Mouse (Mus musculus) liver, adult 2 months (tissue): ENCODE results near the gene Usp7. TPM values are rescaled to one million over a fixed set of nuclear protein-coding genes. Genes with fewer than 3 reads are reported as not detected.

Source experiments
- DNase-seq: peaks from one replicate; pipeline ENCODE4 v3.0.0-alpha.2; 2011; ENCODE audit warnings: low read depth, low spot score; ENCODE audit errors: extremely low read depth
- H3K27ac ChIP-seq: fragments of 200-500 bp; replicated peaks from 2 replicates; pipeline ENCODE4 v1.5.1; 2012; ENCODE audit warnings: low read depth, mild to moderate bottlenecking, control low read depth, inconsistent platforms, low read length; ENCODE audit not compliant: insufficient read depth
- H3K27me3 ChIP-seq: fragments of 200-500 bp; 2 replicates; pipeline ENCODE4 v1.6.1; 2012; ENCODE audit warnings: mild to moderate bottlenecking, moderate library complexity, low read length, inconsistent platforms; ENCODE audit not compliant: control insufficient read depth, insufficient read depth
- H3K36me3 ChIP-seq: fragments of 200-500 bp; 2 replicates; pipeline ENCODE4 v1.6.1; 2012; ENCODE audit warnings: low read length, inconsistent platforms; ENCODE audit not compliant: control insufficient read depth, insufficient read depth
- H3K4me1 ChIP-seq: fragments of 200-500 bp; 2 replicates; pipeline ENCODE4 v1.6.1; 2011; ENCODE audit warnings: low read length; ENCODE audit not compliant: control insufficient read depth, insufficient read depth
- H3K4me3 ChIP-seq: fragments of 200-500 bp; 2 replicates; pipeline ENCODE4 v1.5.1; 2011; ENCODE audit warnings: low read depth, mild to moderate bottlenecking, control low read depth, low read length, moderate library complexity; ENCODE audit not compliant: insufficient read depth
- H3K79me2 ChIP-seq: fragments of 200-500 bp; 2 replicates; pipeline ENCODE4 v1.6.1; 2012; ENCODE audit warnings: inconsistent platforms, mild to moderate bottlenecking, low read length, moderate library complexity; ENCODE audit not compliant: control insufficient read depth, insufficient read depth
- H3K9ac ChIP-seq: fragments of 200-500 bp; 2 replicates; pipeline ENCODE4 v1.6.1; 2012; ENCODE audit warnings: low read depth, mild to moderate bottlenecking, control low read depth, inconsistent platforms, low read length
- CTCF ChIP-seq: fragments of 200-500 bp; IDR thresholded peaks from 2 replicates; pipeline ENCODE4 v1.5.1; 2011; ENCODE audit warnings: low read depth, low read length, control low read depth
- POLR2A ChIP-seq: fragments of 200-500 bp; IDR thresholded peaks from 2 replicates; pipeline ENCODE4 v1.6.1; 2011; ENCODE audit warnings: low read length, control low read depth; ENCODE audit not compliant: insufficient read depth; ENCODE audit errors: extremely low read depth
- WGBS: fragments of 180-500 bp; shearing (Covaris S2); methylation state at CpG from one replicate; pipeline ENCODE4 v1.1.7; 2018; 5-methylcytosine and 5-hydroxymethylcytosine counted together
- polyA plus RNA-seq: library from polyadenylated mRNA; depleted of rRNA; stranded (reverse); fragments of >200 nt; gene quantifications from 2 replicates; pipeline ENCODE4 v1.2.3, GENCODE M21; 2012
- total RNA-seq: library from RNA; depleted of rRNA; stranded (reverse); fragments of >200 nt; gene quantifications from 2 replicates; pipeline ENCODE4 v1.2.3, GENCODE M21; 2014

Usp7 gene
- total and polyA plus RNA-seq, 2 experiments = 12.5 to 41.5 TPM

GRCm38 (mm10) chr16:8830431-8831211, 38.5 kb upstream of the Usp7 start:
- Histone ChIP-seq H3K36me3 (peaks cover 24% of the 10 kb centered on the region; the same call in 1 of the 2 replicates), H3K9ac (peak overlapping the region; percentile 97), H3K79me2 (peaks cover 20% of the 10 kb centered on the region; the same call in 1 of the 2 replicates), H3K27me3 (no peaks in the 10 kb centered on the region), H3K4me3 (peak overlapping the region; percentile 91), H3K4me1 (peaks cover 14% of the 10 kb centered on the region), H3K27ac (peak overlapping the region; percentile 98)
- WGBS = under 1% methylated on average over 74 of the region's 74 CpGs
- DNase-seq = no peak
- TF ChIP-seq POLR2A (no peak), CTCF (no peak)

- Histone ChIP-seq H3K4me1 (peaks cover 10% of the 10 kb centered on the region), H3K4me3 (peak within 1 kb of the TSS; percentile 91), H3K27me3 (no peaks in the 10 kb centered on the region), H3K36me3 (peaks cover 16% of the 10 kb centered on the region; the same call in 1 of the 2 replicates), H3K9ac (peak within 1 kb of the TSS; percentile 97), H3K79me2 (peaks cover 16% of the 10 kb centered on the region; the same call in 1 of the 2 replicates), H3K27ac (peak within 1 kb of the TSS; percentile 99)
- WGBS = under 1% methylated on average over 79 of the region's 80 CpGs
- DNase-seq = peak; percentile 99
- TF ChIP-seq CTCF = no peak
- TF ChIP-seq POLR2A = peak; percentile 98
Observed at GRCm38 (mm10) chr16:8829564-8830359, 37.7 kb upstream of the Usp7 start, which contains the start of gene 1810013L24Rik. 1810013L24Rik (plus strand) TSS chr16:8830100.

- Histone ChIP-seq H3K36me3 (peaks cover 14% of the 10 kb centered on the region; the same call in 1 of the 2 replicates), H3K9ac (peak overlapping the region; percentile 71), H3K4me3 (peak overlapping the region; percentile 50), H3K4me1 (peaks cover 8% of the 10 kb centered on the region), H3K27ac (peak overlapping the region; percentile 99), H3K27me3 (no peaks in the 10 kb centered on the region), H3K79me2 (peaks cover 16% of the 10 kb centered on the region; the same call in 1 of the 2 replicates)
- DNase-seq = peak; percentile 88
- no peak for TF ChIP-seq POLR2A
- TF ChIP-seq CTCF = peak; percentile 71
- WGBS = 7% methylated on average over 33 of the region's 33 CpGs
Observed at GRCm38 (mm10) chr16:8828636-8829563, 36.8 kb upstream of the Usp7 start.

- no peak for DNase-seq
- peaks cover 5% of the 10 kb centered on the region; the same call in 1 of the 2 replicates for H3K36me3 ChIP-seq
- no peak overlapping the region for H3K4me3 ChIP-seq
- H3K4me1 ChIP-seq = peaks cover 7% of the 10 kb centered on the region
- no peaks in the 10 kb centered on the region for H3K27me3 ChIP-seq
- no peak overlapping the region for H3K27ac ChIP-seq
- 89% methylated on average over 7 of the region's 7 CpGs for WGBS
- peaks cover 16% of the 10 kb centered on the region; the same call in 1 of the 2 replicates for H3K79me2 ChIP-seq
- TF ChIP-seq CTCF = no peak
- TF ChIP-seq POLR2A = no peak
- H3K9ac ChIP-seq = no peak overlapping the region
Observed at GRCm38 (mm10) chr16:8827366-8827765, 35.3 kb upstream of the Usp7 start.

DNA sequence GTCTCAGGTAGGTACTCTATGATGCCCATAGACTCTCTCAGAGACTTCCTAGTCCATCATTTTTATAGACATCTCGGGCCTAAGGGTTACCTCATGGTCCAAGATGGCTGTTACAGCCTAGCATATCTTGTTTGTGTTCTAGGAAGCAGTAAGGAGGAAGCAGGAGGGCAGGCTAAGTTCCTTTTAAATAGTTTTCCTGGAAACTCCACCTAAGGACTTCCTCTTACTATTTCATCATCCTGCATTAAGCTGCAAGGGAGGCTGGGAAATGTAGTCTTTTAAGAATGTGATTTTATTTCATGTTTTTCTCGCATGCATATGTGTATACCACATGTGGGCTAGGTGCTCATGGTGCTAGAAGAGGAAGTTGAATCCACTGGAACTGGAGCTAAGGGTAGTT, 31.6 kb upstream of the Usp7 start:
- DNase-seq = peak; percentile 65
- TF ChIP-seq POLR2A = no peak
- TF ChIP-seq CTCF = no peak
- Histone ChIP-seq H3K9ac (no peak overlapping the region), H3K27me3 (no peaks in the 10 kb centered on the region), H3K79me2 (no peaks in the 10 kb centered on the region), H3K4me3 (no peak overlapping the region), H3K36me3 (no peaks in the 10 kb centered on the region), H3K27ac (no peak overlapping the region), H3K4me1 (peaks cover 3% of the 10 kb centered on the region; the same call in 1 of the 2 replicates)
- 61% methylated on average over 2 of the region's 2 CpGs for WGBS
